Mouse (Mus musculus) cerebellum, adult 2 months (tissue): ENCODE results near the gene Mapk7. TPM values are rescaled to one million over a fixed set of nuclear protein-coding genes. Genes with fewer than 3 reads are reported as not detected.
A peak's percentile ranks its signal among the peaks of the same experiment; 100 is the strongest.

ENCODE experiments used
- DNase-seq, 2 experiments: peaks; one replicate each; pipeline ENCODE4 v3.0.0; 2021
- H3K27ac ChIP-seq: fragments of 200-500 bp; 2 replicates; pipeline ENCODE4 v1.5.1; 2012; ENCODE audit warnings: low read length, control low read depth, inconsistent platforms; ENCODE audit not compliant: insufficient read depth
- H3K27me3 ChIP-seq: fragments of 200-500 bp; 2 replicates; pipeline ENCODE4 v1.6.1; 2012; ENCODE audit warnings: inconsistent platforms, mild to moderate bottlenecking, low read length, moderate library complexity; ENCODE audit not compliant: control insufficient read depth, insufficient read depth
- H3K4me1 ChIP-seq: fragments of 200-500 bp; 2 replicates; pipeline ENCODE4 v1.6.1; 2011; ENCODE audit warnings: low read length; ENCODE audit not compliant: control insufficient read depth, insufficient read depth
- H3K4me3 ChIP-seq: fragments of 200-500 bp; replicated peaks from 2 replicates; pipeline ENCODE3; 2011; ENCODE audit warnings: mild to moderate bottlenecking, low read depth, low read length, control low read depth; ENCODE audit not compliant: insufficient read depth
- CTCF ChIP-seq: fragments of 200-500 bp; IDR thresholded peaks from 2 replicates; pipeline ENCODE4 v1.5.1; 2011; ENCODE audit warnings: low read depth, mild to moderate bottlenecking, control low read depth, low read length, moderate library complexity, borderline replicate concordance; ENCODE audit not compliant: insufficient read depth
- POLR2A ChIP-seq: fragments of 200-500 bp; IDR thresholded peaks from 2 replicates; pipeline ENCODE4 v1.6.1; 2011; ENCODE audit warnings: low read length, control low read depth, borderline replicate concordance; ENCODE audit not compliant: insufficient read depth
- WGBS: fragments of 180-500 bp; shearing (Covaris S2); methylation state at CpG from one replicate; pipeline ENCODE4 v1.1.7; 2018; 5-methylcytosine and 5-hydroxymethylcytosine counted together
- polyA plus RNA-seq: library from polyadenylated mRNA; depleted of rRNA; stranded (reverse); fragments of >200 nt; gene quantifications from 2 replicates; pipeline ENCODE4 v1.2.3, GENCODE M21; 2012; rRNA removed

Gene Mapk7
- polyA plus RNA-seq, 1 experiment = 47.8 TPM

GRCm38 (mm10) chr11:61443807-61444206, 50.4 kb downstream of the Mapk7 start:
- WGBS = 89% methylated on average over 6 of the region's 6 CpGs
- H3K4me1 ChIP-seq = peaks cover 9% of the 10 kb centered on the region
- H3K27ac ChIP-seq = no peak overlapping the region
- no peak for TF ChIP-seq CTCF
- TF ChIP-seq POLR2A = no peak
- no peaks in the 10 kb centered on the region for H3K27me3 ChIP-seq
- H3K4me3 ChIP-seq = no peak overlapping the region
- no peak for DNase-seq

GRCm38 (mm10) chr11:61441670-61442069, 52.5 kb downstream of the Mapk7 start:
- no peak for TF ChIP-seq CTCF
- TF ChIP-seq POLR2A = no peak
- DNase-seq = peak in 1 of 2 experiments; percentile 8
- H3K4me1 ChIP-seq = no peaks in the 10 kb centered on the region
- no peaks in the 10 kb centered on the region for H3K27me3 ChIP-seq
- H3K4me3 ChIP-seq = no peak overlapping the region
- 83% methylated on average over 7 of the region's 7 CpGs for WGBS
- no peak overlapping the region for H3K27ac ChIP-seq

- no peak for DNase-seq
- TF ChIP-seq POLR2A (no peak), CTCF (no peak)
- WGBS = 73% methylated on average over 4 of the region's 4 CpGs
Observed at GRCm38 (mm10) chr11:61440416-61440815, 53.8 kb downstream of the Mapk7 start.

GRCm38 (mm10) chr11:61439170-61439569, 55.0 kb downstream of the Mapk7 start:
- no peak for DNase-seq
- TF ChIP-seq POLR2A (no peak), CTCF (no peak)
- Histone ChIP-seq H3K27me3 (no peaks in the 10 kb centered on the region), H3K27ac (no peak overlapping the region), H3K4me1 (no peaks in the 10 kb centered on the region; the same call in 1 of the 2 replicates), H3K4me3 (no peak overlapping the region)
- 67% methylated on average over 3 of the region's 3 CpGs for WGBS

More at GRCm38 (mm10) chr11:61440416-61440815, 53.8 kb downstream of the Mapk7 start:
- Histone ChIP-seq H3K4me3 (no peak overlapping the region), H3K27me3 (no peaks in the 10 kb centered on the region), H3K4me1 (no peaks in the 10 kb centered on the region), H3K27ac (no peak overlapping the region)

Other genes with a start within 250 kb of the Mapk7 start
- gene Aldh3a2, start 226.9 kb downstream of the Mapk7 start, polyA plus RNA-seq = 68.4 and 74.8 TPM in 2 replicates
- gene Slc47a2, start 151.5 kb downstream of the Mapk7 start, polyA plus RNA-seq = 0.07 and 0.11 TPM in 2 replicates
- gene Slc47a1, start 116.1 kb downstream of the Mapk7 start, polyA plus RNA-seq = 1.00 and 2.7 TPM in 2 replicates
- gene Rnf112, start 40.3 kb downstream of the Mapk7 start, polyA plus RNA-seq = 538 and 626 TPM in 2 replicates
- 1.9 and 3.5 TPM in 2 replicates for gene Mfap4, start 9.0 kb downstream of the Mapk7 start, polyA plus RNA-seq
- gene B9d1, start 10.7 kb upstream of the Mapk7 start, polyA plus RNA-seq = 36.2 and 40.7 TPM in 2 replicates
- gene Epn2, start 85.3 kb upstream of the Mapk7 start, polyA plus RNA-seq = 123 and 132 TPM in 2 replicates
- gene Grap, start 158.9 kb upstream of the Mapk7 start, polyA plus RNA-seq = 4.9 and 5.4 TPM in 2 replicates
- gene Fam83g, start 189.7 kb upstream of the Mapk7 start, polyA plus RNA-seq = 0.08 and 0.11 TPM in 2 replicates
- gene Slc5a10, start 226.4 kb upstream of the Mapk7 start, polyA plus RNA-seq = 0.05 and 0.07 TPM in 2 replicates